Mouse (Mus musculus) kidney, postnatal 36 days (tissue): ENCODE measurements at regions not wholly inside any gene's neighbourhood (a gene's known extent, or its start where the extent isn't known, plus 50 kb on each side); places are given as distances from the start of the nearest gene placed in this dataset.

Experiments
- DNase-seq, 2 experiments: peaks; one replicate each; pipeline ENCODE4 v3.0.0; 2021 to 2022; ENCODE audit warnings: mixed read lengths in 2 of 2

- DNase-seq = no peak
Measured at GRCm38 (mm10) chr13:16100253-16100652, 88.6 kb downstream of the Inhba start.

GRCm38 (mm10) chr13:16114837-16115236, 103.2 kb downstream of the Inhba start:
- no peak for DNase-seq

DNA sequence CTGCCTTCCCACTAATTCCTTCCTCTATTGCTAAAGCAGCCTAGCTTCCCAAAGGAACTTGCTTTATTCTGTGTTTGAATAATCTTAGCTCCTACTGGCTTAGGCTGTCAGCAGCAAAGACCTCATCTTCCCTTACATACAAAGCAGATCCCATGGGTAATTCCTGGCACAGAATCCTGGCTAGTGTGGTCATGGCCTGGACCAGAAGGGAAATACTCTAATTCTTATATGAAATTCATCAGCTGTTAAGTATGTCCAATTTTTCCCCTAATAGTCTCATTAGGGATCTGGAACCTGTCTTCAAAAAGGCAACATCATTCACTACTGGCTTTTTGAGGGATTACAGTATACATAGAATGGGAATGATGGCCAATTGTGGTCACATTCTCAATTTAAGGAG, 135.0 kb downstream of the Inhba start:
- DNase-seq = no peak

- DNase-seq = no peak
Measured at GRCm38 (mm10) chr13:16154926-16155325, 143.3 kb downstream of the Inhba start.

DNA sequence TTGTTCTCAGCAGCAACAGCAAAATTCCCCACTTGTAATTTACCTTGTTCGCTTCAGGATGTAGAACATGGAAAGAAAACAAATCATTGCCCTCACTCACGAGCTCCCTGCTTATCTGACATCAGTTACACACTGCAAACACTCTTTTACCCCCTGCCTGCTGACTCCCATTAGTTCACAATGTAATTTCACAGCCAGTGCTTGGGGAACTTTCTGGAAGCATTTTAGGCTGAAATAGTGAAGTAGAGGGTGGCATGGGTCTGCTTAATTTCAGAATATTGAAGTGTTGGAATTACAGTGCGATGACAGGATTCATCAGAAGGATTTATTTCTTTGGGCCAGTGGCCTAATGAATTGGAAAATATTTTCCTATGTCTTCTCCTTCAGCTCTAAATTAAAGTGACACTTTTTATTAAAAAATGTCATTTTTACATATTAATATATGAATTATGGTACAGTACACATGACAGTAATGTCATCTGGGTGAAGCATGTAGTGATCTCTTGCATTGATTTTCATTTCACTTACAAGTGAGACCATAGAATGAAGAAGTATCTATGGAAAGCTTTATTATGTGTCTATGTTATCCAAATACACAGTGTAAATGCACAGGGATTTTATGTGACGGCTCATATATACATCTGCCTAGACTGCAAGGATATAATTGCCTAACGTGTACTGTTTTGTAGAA, 153.7 kb downstream of the Inhba start:
- no peak for DNase-seq

GRCm38 (mm10) chr13:16196692-16197091, 185.0 kb downstream of the Inhba start:
- DNase-seq = no peak

DNA sequence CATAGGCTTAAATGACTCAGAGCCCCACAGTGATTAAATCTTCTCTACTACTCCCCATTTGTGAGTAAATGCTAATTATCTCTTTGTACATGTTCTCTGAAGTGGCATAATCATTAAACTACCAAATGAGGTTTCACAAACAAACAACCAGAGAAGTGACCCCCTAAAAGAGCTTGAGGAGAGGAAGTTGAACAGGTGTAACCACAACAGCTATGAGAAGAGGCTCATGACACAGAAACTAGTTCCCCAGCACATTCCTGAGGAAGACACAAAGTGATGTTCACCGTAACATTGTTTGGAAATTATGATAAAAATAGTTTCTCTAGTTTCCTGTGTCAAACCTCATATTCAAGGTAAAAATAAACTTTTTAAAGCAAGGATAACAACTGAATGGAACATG, 188.4 kb downstream of the Inhba start:
- no peak for DNase-seq

DNA sequence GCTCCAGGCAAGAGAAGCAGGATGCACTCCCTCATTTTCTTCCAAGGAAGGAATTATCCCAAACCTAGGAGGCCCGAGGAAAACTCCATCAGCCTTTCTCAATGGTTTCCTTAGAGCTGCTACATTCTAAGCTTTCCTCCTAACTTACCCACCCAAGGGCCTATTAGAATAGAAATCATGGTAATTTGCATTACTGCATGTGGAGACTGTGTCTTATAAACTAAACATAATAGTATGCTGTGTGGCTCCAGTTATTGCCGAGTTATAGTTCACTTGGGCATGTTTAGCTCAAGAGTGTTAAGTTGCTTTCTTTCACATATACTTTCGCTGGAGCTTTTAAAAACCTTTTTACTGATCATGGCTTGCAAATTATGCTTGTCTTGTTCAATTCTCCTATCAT, 191.5 kb downstream of the Inhba start:
- DNase-seq = no peak

DNA sequence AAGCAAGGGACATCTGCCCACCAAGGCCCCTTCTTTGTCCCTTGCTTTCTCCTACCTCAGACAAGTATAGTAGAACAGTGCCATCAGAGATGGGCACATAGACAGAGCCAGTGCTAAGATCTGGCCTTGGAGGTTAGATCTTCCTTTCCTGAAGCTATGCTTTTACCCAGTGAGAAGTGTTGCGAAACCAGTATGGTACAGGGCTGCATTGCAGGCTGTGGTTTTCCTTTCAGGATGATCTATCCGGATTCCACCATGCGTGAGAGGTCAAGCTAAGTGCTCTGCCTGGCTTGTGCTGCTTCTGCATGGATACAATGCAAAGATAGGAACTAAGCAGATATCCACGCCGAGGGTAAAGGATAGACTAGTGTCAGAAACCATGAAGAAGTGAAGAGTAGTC, 192.4 kb downstream of the Inhba start:
- DNase-seq = no peak

DNA sequence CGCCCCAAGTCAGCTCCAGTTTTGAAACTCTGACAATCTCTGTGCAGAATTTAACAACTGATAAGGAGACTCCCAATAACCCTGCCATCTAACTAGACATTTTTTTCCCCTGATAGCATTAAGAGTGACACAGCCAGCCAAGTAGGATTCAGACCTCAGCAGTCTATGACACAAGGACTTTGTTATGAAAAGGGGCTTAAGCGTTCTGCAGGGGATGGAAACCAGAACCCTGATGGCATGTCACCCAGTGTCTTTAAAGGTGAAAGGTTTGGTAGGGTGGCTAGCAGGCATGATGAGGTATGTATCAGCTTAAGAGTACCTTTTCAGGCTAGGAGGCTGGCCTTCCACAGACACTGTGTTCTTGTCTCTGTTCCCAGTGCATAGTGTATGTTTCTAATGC, 199.8 kb downstream of the Inhba start:
- DNase-seq = no peak

GRCm38 (mm10) chr13:16219877-16220276, 208.2 kb downstream of the Inhba start:
- no peak for DNase-seq

DNA sequence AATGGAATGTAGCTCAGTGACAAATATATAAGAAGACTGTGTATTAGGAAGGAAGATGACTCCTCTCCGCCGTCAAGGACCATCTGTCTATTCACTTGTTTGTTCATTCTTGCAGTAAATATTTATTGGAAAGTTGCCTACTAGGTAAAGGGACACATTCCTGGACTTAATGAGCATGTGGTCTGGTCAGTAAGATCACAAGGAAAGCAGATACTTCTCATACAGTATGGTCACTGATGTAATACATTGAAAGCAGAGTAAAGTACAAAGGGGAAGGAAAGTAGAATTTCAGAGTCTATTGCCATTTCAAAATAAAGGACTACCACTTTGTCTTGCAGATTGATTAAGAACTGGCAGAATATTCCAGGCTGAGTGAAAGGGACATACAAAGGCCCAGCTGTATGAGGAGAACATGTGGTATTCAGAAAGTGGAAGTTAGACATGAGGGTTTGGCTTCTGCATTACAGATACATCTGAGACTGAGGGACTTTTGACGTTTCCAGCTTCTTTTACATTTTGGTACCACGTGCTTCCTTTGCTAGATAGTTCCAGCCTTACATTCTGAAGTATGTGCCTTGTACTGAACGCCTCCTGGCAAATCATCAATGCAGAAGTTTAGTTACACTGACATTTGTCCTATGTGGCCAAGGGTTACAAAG, 211.4 kb downstream of the Inhba start:
- DNase-seq = peak in 1 of 2 experiments; percentile 14

DNA sequence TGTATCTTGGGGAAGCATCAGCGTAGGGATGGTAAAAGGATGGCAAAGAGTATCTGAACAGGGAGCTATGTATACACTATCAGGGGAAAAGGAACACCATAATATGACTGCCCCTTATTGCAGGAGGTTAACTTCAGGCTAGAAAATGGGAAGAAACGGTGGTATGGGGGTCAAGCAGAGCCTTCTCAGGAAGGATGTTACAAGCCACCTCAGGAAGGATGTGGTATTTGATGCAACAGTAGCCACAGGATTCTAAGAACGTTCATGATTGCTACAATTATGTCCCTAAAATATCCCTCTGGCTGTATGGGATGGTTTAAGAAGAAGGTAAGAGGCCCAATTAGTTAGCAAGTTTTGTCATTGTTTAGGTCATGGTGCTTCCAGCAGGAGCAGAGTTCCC, 249.5 kb downstream of the Inhba start:
- DNase-seq = no peak

GRCm38 (mm10) chr13:16279974-16280373, 268.3 kb downstream of the Inhba start:
- DNase-seq = no peak

- DNase-seq = no peak
Measured at GRCm38 (mm10) chr13:16280742-16281141, 269.1 kb downstream of the Inhba start.

GRCm38 (mm10) chr13:16281777-16282176, 270.1 kb downstream of the Inhba start:
- DNase-seq = no peak

DNA sequence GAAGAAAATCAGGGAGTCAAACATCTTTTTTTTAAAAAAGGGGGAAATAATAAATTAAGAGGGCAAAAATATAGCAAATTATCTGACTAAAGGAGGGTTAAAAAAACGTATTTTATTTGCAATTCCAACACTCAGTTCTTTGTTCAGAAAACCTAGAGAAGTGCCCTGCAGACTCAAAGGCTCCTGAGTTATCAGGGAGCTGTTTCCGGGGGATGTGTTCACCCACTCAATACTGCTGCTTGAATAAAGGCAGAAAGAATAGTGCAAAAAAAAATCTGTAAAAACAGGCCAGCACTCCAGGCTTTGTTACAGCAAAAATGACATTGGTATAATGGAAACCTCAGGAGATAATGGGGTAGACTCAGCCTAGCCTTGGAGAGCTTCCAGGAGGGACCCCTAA, 270.6 kb downstream of the Inhba start:
- DNase-seq = no peak

- no peak for DNase-seq
Measured at GRCm38 (mm10) chr13:16283336-16283735, 271.7 kb downstream of the Inhba start.

DNA sequence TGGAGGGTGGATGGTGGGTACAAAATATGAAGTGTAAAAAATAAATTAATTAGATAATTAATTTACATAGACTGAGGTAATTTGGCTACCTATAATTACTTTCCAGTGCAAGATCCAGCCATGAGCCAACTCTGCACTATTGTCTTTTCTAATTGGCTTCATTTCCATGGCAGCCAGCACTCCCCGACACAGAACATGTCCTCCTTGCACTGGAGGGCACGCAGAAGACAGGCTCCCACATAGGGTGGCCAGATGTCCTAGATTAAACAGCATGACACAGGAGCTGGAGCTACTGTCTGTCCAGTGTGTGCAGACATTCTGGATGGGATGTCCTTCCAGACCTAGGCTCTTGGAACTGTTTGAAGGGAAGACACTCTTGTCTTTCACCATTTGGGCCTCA, 278.0 kb downstream of the Inhba start:
- DNase-seq = no peak

- peak; percentile 34 to 48 for DNase-seq
Measured at GRCm38 (mm10) chr13:16290784-16291183, 279.1 kb downstream of the Inhba start.

DNA sequence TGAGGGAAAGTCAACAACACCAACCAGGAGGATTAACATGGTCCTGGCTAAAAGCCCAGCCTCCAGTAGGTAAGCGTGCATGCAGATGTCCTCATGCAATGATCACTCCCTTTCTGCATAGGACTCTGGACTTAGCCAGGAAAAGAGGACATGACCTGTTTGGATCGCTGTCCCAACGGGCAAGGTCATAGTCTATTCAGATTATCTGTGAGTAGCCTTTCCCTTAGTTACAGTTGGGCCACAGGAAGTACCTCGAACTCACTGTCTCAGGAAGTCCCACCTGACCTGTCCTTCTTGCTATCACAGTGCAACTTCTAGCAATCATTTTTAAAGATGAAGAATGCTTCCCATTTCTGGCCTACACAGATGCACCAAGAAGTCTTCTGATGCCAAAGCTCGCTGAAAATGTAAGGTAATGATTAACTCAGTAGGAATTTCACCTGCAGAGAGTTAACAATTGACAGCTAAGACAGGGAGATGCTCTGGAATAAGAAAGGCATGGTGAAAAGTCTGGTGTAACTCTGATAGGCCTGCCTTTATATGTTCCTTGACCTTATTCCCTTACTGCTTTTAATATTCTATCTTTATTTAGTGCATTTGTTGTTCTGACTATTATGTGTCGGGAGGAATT, 280.1 kb downstream of the Inhba start:
- DNase-seq = peak; percentile 72 to 83

DNA sequence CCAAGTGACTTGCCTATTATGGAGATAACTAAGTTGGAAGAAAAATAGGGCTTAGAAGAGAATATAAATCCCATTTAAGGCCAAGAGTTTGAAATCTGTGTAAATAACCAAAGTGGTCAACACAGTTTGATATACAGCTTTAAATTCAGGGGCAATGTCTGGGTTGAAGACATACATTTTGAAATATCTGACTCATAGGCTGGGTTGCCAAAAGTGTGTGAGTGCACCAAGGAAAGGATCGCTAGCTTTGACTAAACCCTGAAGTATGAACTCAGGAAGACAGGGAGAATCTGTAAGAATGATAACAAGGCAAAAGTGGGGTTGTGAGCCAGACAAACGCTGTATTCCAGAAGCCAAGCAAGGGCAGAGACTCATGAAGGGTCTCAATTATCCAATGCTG, 288.1 kb downstream of the Inhba start:
- DNase-seq = no peak

DNA sequence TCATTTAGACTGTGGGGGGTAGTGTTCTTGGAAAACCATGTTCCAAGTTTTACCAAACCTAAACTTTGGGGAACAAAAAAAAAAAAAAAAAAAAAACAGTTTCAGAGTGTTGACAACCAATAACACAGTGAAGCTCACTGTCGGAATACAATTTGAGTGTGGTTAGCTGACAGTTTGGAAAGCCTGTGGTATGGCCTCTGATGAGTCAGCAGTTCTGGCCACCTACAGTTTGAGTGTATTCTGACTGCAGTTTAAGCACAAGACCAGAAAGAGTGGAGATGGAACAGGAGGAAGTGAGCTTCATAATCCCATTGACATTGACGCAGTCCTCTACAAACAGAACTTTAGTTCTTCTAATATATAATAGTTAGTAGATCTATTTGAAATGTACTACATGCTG, 303.0 kb downstream of the Inhba start:
- no peak for DNase-seq

DNA sequence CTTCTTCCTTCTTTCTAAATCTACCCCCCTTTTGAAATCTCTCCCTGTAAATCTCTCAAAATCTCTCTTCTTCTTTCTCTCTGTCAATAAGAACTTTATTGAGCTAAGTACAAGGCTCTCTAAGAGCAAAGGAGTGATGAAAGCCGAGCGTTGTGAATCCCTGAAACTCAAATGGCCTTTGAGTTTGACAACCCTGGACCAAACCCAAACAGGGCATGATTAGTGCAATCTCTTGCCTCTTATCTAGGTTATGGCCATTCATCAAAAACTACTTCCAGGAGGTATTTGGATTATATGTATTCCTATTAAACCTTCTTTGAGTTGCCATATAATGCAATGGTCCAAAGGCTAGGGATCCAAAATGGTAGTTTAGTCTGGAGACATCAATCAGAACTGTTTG, 304.0 kb downstream of the Inhba start:
- DNase-seq = no peak
